Mouse (Mus musculus) cerebellum, adult 2 months (tissue): Measurements from ENCODE around the gene Hist1h2ae.
"Not testable (repeated sequence)": the region's sequence is repeated elsewhere in the genome, so short reads cannot be mapped to it uniquely, and the experiment has no call there.

Source experiments
- CTCF ChIP-seq: fragments of 200-500 bp; IDR thresholded peaks from 2 replicates; pipeline ENCODE4 v1.5.1; 2011; ENCODE audit warnings: low read depth, mild to moderate bottlenecking, control low read depth, low read length, moderate library complexity, borderline replicate concordance; ENCODE audit not compliant: insufficient read depth
- POLR2A ChIP-seq: fragments of 200-500 bp; IDR thresholded peaks from 2 replicates; pipeline ENCODE4 v1.6.1; 2011; ENCODE audit warnings: low read length, control low read depth, borderline replicate concordance; ENCODE audit not compliant: insufficient read depth

- TF ChIP-seq CTCF, POLR2A: not testable (repeated sequence)
Measured at GRCm38 (mm10) chr13:23535137-23536075, 35.6 kb downstream of the Hist1h2ae start, which contains the start of gene Hist1h3g.
